Mouse (Mus musculus) urinary bladder, postnatal 14 days (tissue): ENCODE data around the gene Pxk.
A peak's percentile ranks its signal among the peaks of the same experiment; 100 is the strongest.

Experiments
- DNase-seq: peaks from one replicate; pipeline ENCODE4 v3.0.0; 2021; ENCODE audit warnings: low spot score

Pxk gene

GRCm38 (mm10) chr14:8206179-8206910 is 108.3 kb downstream of the Pxk start:
- no peak for DNase-seq

GRCm38 (mm10) chr14:8207105-8207504 is 109.1 kb downstream of the Pxk start:
- no peak for DNase-seq

- DNase-seq: no peak
Observed at GRCm38 (mm10) chr14:8207543-8207942, 109.5 kb downstream of the Pxk start.

- no peak for DNase-seq
Observed at GRCm38 (mm10) chr14:8208876-8209275, 110.9 kb downstream of the Pxk start.

DNA sequence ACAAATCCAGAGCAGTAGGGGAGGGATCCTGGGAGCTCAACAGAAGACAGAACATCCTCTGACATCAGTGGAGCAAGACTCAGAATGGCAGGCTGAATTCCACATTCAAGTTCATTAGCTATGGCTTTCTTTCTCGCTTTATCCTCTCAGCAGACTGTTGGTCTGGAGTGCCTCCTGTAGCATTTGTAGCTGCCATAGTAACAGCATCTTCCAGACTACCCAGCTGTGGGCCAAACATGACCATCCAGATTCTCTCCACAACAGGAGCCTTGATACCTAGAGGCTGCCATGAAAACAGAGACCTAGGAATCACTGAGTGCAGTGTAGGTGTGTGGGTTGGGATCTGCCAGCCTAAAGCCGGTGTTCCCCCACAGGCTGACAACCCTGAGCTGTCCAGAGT is 111.9 kb downstream of the Pxk start:
- no peak for DNase-seq

GRCm38 (mm10) chr14:8212996-8213395 is 115.0 kb downstream of the Pxk start:
- no peak for DNase-seq

DNA sequence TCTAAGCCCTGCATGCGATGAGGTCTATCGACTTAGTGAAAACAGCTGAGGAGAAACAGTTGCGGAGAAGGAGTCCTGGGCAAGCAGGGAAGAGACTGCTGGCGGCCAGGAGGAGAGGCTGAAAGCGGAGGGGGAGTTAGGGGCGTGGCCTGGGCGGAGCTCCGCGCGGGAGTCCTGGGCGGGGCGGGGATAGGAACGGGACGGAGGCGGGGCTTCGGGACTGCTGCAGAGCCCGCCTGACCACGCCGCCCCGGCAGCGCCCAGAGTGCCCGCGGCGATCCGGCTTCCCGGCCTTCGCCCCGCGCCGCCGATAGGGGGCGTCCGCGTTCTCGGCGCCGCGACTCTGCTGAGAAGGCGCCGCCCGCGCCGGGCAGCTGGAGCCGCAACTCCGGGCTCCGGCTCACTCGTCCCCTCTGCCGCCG is 115.8 kb downstream of the Pxk start, which contains the start of gene Kctd6:
TSS of gene Kctd6 (plus strand) at position 338 of the 422 bp plus-strand sequence.
- DNase-seq: peak; percentile 100
